Mouse (Mus musculus) heart, adult 11 months (tissue): ENCODE results near the gene Meioc.

Experiments used
- DNase-seq: peaks from one replicate; pipeline ENCODE4 v3.0.0; 2022

The Meioc gene

DNA sequence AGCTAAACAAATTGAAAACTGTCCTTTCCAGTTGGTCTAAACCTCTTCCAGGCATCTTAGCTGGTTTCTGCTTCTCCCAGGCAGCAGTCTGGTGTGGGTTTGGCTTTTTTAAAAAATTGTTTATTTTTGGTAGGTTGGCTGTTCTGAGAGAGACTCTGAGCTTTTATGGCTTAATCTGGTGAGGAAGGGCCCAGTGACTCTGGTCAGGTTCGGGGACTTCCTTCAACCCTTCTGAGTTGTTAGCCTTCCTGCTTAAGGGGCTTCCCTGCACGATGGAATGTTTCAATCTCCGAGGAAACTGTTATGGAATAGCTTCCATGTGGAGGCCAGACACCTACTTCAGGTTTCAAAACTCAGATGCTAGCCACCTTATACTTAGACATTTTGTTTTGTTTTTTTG, at the start of gene Meioc:
Gene Meioc (plus strand): TSS at position 301 of the 400 bp plus-strand sequence.
- peak; percentile 31 for DNase-seq

GRCm38 (mm10) chr11:102619449-102619848, 44.1 kb upstream of the Meioc start:
- DNase-seq, result no peak

- DNase-seq, result peak; percentile 93
These were observed 39.4 kb upstream of the Meioc start for GRCm38 (mm10) chr11:102623876-102624789.

- DNase-seq, result no peak
These were observed 38.6 kb upstream of the Meioc start for GRCm38 (mm10) chr11:102624888-102625407.

GRCm38 (mm10) chr11:102627171-102627931, 36.2 kb upstream of the Meioc start:
- DNase-seq, result no peak

DNA sequence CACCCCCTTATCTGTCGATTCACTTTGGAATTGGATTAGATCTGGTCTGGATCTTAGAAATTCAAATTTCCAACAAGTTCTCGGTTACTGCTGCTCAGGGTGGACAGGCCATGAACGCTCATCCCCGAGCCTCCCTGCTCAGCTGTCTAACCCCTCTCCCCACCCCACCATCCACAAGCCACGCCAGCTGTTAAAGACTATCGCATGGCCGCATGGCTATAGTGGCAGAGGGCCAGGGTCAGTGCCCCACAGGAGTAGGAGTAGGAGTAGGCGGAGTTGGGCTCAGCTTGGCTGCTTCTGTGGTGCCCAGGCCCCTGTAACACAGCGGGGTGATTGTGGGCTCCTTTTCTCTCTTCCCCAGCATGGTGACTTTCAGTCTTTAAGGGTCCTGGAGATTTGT, 35.0 kb upstream of the Meioc start:
- no peak for DNase-seq

DNA sequence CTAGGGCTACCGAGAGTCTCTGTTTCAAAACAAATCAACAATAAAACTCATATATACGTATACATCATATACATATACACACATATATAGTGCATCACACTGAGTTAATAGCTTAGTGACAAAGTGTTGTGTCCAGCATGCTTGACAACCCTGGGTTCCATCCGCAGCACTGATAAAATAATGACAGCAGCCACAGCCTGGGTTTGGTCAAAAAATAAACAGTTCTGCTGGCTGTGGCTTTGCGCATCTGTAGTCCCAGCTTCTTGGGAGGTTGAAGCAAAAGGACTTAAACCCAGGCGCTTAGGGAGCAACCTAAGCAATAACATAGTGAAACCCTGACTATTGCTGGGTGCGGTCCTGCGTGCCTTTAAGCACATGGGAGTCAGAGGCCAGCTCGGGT, 34.1 kb upstream of the Meioc start:
- DNase-seq, result no peak

- DNase-seq, result no peak
These were observed 32.8 kb upstream of the Meioc start for GRCm38 (mm10) chr11:102630731-102631130.

DNA sequence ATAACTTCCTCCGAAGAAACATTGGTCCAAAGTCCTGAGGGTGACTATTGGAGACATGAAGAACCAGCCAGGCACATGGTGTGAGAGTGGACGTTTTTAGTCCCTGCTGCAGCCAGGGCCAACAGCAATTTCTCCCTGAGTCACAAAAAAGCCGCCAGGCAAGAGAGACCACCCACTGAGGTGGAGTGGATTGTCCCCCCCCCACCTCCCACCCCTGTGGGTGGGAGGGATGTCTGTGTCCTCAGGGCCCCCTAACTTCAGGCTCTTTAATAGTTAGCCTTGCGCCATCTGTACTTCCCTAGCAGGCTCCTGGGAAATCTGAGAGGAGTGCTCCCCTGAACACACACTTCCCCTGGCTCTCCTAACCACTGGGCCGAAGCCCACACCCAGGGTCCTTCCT, 32.3 kb upstream of the Meioc start:
- DNase-seq, result no peak

- DNase-seq, result no peak
These were observed 30.8 kb upstream of the Meioc start for GRCm38 (mm10) chr11:102632725-102633124.

DNA sequence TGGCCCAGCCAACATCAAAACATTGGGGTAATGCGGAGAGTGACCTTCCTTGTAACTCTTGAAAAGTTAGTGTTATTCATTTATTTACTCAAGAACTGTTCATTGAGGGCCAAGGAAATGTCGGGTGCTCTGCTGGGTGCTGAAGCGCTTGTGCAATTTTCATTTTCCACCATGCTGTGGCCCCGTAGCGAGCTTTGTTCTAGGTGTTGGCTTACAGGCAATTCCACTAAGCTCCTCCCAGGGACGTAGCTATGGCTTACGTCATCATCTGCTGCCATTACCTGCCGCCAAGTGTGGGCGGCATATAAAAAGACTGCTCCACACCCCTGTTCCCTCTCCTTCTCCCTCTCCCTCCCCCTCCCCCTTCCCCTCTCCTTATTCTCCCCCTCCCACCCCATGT, 30.1 kb upstream of the Meioc start:
- no peak for DNase-seq

DNA sequence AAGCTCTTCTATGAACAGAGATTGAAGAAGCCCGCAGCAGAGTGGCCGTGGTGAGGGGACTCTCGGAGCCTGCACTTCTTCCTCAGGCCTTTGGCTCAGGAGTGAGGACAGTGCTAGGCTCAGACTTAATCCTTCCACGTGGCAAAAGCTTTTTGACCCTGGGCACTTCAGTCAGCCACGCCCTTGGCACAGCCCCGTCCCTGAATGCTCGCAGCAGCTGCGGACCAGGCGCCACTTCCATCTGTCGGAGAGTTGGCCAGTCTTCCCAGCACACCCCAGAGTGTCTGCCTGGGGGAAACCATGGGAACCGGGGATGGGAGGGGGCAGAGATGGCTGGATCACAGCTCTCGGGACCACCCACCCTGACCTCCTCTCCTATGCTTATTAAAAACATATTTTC, 26.6 kb upstream of the Meioc start:
- DNase-seq, result no peak

- DNase-seq, result peak; percentile 96
These were observed 19.6 kb upstream of the Meioc start for GRCm38 (mm10) chr11:102643891-102644382.

GRCm38 (mm10) chr11:102646226-102646625, 17.3 kb upstream of the Meioc start:
- no peak for DNase-seq

GRCm38 (mm10) chr11:102647885-102648284, 15.6 kb upstream of the Meioc start:
- DNase-seq, result peak; percentile 71

DNA sequence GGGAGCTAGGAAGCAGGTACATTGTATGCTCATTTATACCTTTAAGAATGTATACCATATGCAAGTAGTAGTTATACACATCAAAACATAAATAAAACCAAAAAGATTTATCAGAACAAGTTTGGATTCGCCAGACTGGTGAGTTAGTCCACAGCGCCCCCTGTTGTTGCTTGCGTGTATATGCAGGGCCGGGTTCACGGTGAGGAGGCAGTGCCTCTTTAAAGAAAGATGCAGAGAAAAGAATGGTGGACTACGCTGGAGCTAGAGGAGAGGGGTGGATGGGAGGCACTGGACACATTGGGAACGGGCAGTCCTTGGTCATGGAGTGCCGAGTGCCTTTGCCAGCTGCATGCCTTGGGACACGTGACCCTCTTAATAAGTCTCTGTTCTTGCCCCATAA, 12.1 kb upstream of the Meioc start:
- peak; percentile 82 for DNase-seq

DNA sequence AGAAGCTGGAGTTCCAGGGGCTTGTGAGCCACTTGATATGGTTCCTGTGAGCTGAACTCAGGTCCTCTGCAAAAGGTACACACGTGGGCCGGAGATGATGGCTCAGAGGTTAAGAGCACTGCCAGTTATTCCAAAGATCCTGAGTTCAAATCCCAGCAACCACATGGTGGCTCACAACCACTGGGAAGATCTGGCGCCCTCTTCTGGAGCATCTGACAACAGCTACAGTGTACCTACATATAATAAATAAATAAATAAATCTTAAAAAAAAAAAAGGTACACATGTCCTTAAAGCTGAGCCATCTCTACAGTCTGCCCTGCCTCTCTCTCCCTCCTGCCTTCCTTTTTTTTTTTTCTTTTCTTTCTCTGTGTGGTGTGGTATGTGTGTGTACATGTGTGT, 10.7 kb upstream of the Meioc start:
- DNase-seq, result peak; percentile 40

DNA sequence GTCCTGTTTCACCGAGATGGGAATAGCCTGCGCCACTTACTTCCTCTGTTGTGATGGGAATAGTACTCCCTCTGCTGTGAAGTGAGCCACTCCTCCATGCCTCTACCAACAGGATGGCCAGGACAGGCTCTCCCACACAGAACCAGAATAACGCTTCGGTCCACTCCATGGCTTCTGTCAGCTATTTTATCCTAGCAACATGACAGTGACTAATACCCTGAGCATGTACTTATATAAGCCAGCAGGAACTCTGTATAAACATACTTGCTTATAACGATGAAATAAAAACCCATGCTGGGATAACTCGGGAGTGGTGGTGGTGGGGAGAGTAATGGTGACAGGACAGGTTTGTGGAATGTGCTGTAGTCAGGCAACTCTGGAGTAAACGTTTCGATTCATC, 7.6 kb upstream of the Meioc start:
- DNase-seq, result peak; percentile 59

- DNase-seq, result peak; percentile 57
These were observed 7.1 kb upstream of the Meioc start for GRCm38 (mm10) chr11:102656326-102656926.

DNA sequence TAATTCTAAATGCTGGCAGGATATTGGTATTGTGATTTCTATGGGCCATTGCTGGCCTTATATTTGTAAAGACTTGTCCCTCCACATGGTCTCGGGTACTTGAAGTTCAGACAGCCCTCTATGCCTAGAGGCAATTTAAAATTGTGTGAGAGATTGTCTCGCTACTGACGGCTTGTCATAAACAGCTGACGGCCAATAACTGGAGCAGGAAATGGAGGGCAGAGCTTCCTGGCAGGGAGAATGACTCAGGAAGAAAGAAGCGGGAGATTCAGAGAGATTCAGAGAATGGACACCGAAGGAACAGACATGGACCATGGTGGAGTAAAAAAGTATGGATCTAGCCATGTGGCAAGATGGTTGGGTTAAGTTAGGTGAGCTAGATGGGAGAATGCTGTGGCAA, 6.6 kb upstream of the Meioc start:
- peak; percentile 25 for DNase-seq

DNA sequence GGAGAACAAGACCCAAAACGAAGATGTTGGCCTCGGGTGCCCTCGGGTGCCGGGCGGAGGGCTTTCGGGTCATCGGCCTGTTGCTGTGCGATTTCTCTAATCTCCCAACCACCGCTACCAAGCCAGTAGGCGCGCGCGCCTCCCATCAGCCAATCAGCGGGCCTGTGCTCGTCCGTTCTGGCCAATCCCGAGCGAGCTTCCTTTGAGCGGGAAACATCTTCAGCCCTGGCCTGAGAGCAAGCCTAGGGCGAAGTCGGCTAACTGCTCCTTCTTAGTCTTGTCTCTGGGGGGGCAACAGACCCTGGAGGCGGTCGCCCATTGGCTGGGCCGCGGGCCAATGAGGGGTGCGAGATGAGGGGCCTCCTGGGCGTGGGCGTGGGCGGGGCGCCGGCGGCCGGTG, 1.6 kb downstream of the Meioc start:
- peak; percentile 80 for DNase-seq

DNA sequence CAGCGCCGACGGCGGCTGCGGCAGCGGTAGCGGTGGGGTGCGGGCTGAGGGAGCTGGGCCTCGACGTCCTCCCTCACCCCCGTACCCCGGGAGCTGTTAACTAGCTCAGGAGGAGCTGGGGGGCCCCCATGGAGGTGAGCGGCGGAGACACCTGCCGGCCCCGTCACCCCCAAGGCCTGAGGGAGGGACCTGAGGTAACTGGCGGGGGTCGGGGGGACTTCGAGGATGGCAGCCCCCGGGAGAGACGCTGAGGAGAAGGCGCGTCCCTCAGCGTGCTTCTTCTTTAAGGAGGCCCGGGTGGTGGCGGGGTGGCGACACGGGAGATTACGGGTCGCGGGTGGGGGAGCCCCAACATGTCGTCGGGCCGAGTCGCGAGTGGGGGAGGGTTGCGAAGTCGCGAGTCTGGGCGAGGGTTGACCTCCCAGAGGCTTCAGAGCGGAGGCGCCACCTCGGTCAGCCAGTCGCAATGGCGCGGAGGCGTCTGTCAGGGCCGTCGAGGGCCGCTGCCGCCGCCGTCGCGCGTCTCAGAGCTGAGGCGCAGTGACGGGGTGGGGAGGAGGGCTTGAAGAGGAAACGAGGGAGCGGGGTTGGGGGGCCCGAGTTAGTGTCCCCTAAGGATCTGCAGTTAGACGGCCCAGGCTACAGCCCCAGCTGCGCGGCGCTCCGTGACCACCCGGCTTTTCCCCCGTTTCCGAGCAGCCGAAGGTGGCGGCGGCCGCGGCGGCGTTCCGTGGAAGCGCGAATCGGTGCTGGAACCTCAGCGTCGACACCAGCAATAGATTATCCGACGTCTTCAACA, 2.3 kb downstream of the Meioc start:
- peak; percentile 83 for DNase-seq
